Mouse (Mus musculus) spleen, adult 18-20 months (tissue): ENCODE results near the gene Htr3b.

ENCODE experiments used
- DNase-seq, 2 experiments: peaks; one replicate each; pipeline ENCODE4 v3.0.0; 2022; ENCODE audit warnings: mixed read lengths in 2 of 2

Gene Htr3b

GRCm38 (mm10) chr9:48916011-48916788 lies 48.6 kb downstream of the Htr3b start:
- DNase-seq, result no peak

- DNase-seq, result no peak
These were observed 53.8 kb downstream of the Htr3b start, which contains the start of gene Htr3a for GRCm38 (mm10) chr9:48910885-48911537. TSS of gene Htr3a (minus strand) at chr9:48911099.

- DNase-seq, result no peak
These were observed 60.4 kb downstream of the Htr3b start for GRCm38 (mm10) chr9:48904421-48904820.

GRCm38 (mm10) chr9:48903766-48904165 lies 61.0 kb downstream of the Htr3b start:
- DNase-seq, result no peak

GRCm38 (mm10) chr9:48898551-48898950 lies 66.2 kb downstream of the Htr3b start:
- no peak for DNase-seq

- no peak for DNase-seq
These were observed 68.8 kb downstream of the Htr3b start for GRCm38 (mm10) chr9:48895819-48896536.

- DNase-seq, result no peak
These were observed 70.0 kb downstream of the Htr3b start for GRCm38 (mm10) chr9:48894755-48895154.

GRCm38 (mm10) chr9:48893986-48894385 lies 70.8 kb downstream of the Htr3b start:
- DNase-seq, result peak in 1 of 2 experiments; percentile 50

GRCm38 (mm10) chr9:48889093-48889492 lies 75.7 kb downstream of the Htr3b start:
- DNase-seq, result no peak
